Mouse (Mus musculus) megakaryocyte, embryonic 14.5 days (primary cell): ENCODE results near the gene Pkd1l3.

Source experiments
- FLI1 ChIP-seq: IDR thresholded peaks from 2 replicates; pipeline ENCODE4 v1.6.1; 2012; ENCODE audit warnings: low read length, inconsistent platforms, mixed read lengths
- GATA1 ChIP-seq: IDR thresholded peaks from 3 replicates; pipeline ENCODE4 v1.6.1; 2012; ENCODE audit warnings: mixed read lengths, low read length, inconsistent platforms, borderline replicate concordance

- TF ChIP-seq GATA1 = no peak
- no peak for TF ChIP-seq FLI1
Measured at GRCm38 (mm10) chr8:109576311-109576710, 38.0 kb upstream of the Pkd1l3 start.
